Mouse (Mus musculus): ENCODE results near the gene Ahcyl1.

DNA sequence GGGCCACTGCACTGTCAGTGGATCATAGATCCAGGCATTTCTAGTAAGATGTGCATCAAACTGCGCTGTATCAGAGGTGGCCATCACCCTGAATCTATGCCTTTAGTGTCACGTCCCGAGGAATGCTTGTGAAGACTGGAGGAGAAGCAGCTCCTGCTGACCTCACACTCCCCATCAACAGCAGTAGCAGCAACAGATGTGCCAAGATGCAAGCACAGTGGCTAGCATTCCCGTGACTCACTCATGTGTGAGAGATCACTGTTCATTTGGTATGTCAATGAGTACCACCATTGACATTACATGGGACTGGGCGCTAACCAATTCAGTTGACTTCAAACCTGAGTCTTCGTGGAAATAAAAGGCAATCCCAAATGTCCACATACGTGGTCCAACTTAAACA, 68.7 kb downstream of the Ahcyl1 start:
- TF ChIP-seq CTCF (IDR thresholded peaks at IDR 0.05; ENCODE audit: borderline replicate concordance, insufficient read depth, low read depth, low read length) (no peak), POLR2A (IDR thresholded peaks at IDR 0.05; ENCODE audit: borderline replicate concordance, insufficient read depth, low read length) (no peak)

All from cerebellum, adult 2 months (tissue).